Comparison of ENCODE assay signal across 14 mouse cellular contexts in the genomic region with DNA sequence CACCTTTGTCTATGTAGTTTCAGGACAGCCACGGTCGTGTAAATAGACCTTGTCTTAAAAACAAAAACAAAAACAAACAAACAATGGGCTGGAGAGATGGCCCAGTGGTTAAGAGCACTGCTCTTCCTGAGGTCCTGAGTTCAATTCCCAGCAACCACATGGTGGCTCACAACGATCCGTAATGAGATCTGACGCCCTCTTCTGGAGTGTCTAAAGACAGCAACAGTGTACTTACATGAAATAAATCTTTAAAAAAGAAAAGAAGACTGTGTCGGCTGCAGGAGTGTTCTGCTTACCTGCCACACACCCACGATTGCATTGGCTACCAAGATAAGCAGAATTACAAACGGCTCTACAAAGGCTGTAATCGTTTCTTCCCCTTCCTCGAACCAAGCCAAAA.
"Had no signal": no experiment of that assay in that cellular context is flagged by ENCODE, and none has a peak within 500 bp of the region (broad histone marks: within the 10 kb centered on the region; RNA-seq: fewer than 3 reads in every experiment).

No protein-coding gene starts in this region.

- H3K27ac ChIP-seq: kidney, embryonic 15.5 days; limb, embryonic 12.5 days; lung, embryonic 15.5 days; midbrain, embryonic 12.5 days; neural tube, embryonic 15.5 days had no signal

- H3K9me3 ChIP-seq: kidney, embryonic 15.5 days; limb, embryonic 12.5 days; lung, embryonic 15.5 days; midbrain, embryonic 12.5 days; neural tube, embryonic 15.5 days had no signal

- H3K4me2 ChIP-seq: kidney, embryonic 15.5 days; limb, embryonic 12.5 days; lung, embryonic 15.5 days; midbrain, embryonic 12.5 days; neural tube, embryonic 15.5 days had no signal

- H3K4me1 ChIP-seq: limb, embryonic 12.5 days; lung, embryonic 15.5 days; midbrain, embryonic 12.5 days had no signal

- H3K9ac ChIP-seq: kidney, embryonic 15.5 days; limb, embryonic 12.5 days; lung, embryonic 15.5 days; midbrain, embryonic 12.5 days; neural tube, embryonic 15.5 days had no signal

- H3K4me3 ChIP-seq: kidney, embryonic 15.5 days; limb, embryonic 12.5 days; lung, embryonic 15.5 days; midbrain, embryonic 12.5 days; myocyte; neural tube, embryonic 15.5 days had no signal

- H3K27me3 ChIP-seq: kidney, embryonic 15.5 days; limb, embryonic 12.5 days; lung, embryonic 15.5 days; midbrain, embryonic 12.5 days; neural tube, embryonic 15.5 days had no signal

- DNase-seq: kidney, adult 2 months; kidney, postnatal 25 days; layer of hippocampus, adult 9-11 months; liver; lung, postnatal 14 days; right cerebral cortex, adult 18-20 months; right cerebral cortex, postnatal 25 days; thymus, postnatal 4 days had no signal
